Mouse (Mus musculus) left cerebral cortex, postnatal 14 days (tissue): ENCODE results near the gene Cdkal1. TPM values are rescaled to one million over a fixed set of nuclear protein-coding genes. Genes with fewer than 3 reads are reported as not detected.

Experiments
- DNase-seq, 2 experiments: peaks; one replicate each; pipeline ENCODE4 v3.0.0; 2021 to 2022; ENCODE audit warnings: low spot score in 2 of 2, mixed read lengths in 1 of 2
- intact Hi-C: fragments of 180-260 bp; cut with DNase I; formaldehyde crosslinking; loops from one replicate; pipeline ENCODE4 v1.15.1; 2025
- total RNA-seq, 2 experiments: library from RNA; stranded (reverse); gene quantifications; 2 replicates each; pipeline ENCODE4 v1.2.3; 2021

Cdkal1 gene
- total RNA-seq, 2 experiments from 2014 or later, result 16.5 to 19.7 TPM

GRCm38 (mm10) chr13:29559188-29559587, 296.3 kb downstream of the Cdkal1 start:
- intact Hi-C loops, result no loop called here
- no peak for DNase-seq

GRCm38 (mm10) chr13:29555160-29555785, 300.2 kb downstream of the Cdkal1 start:
- no peak for DNase-seq
- intact Hi-C loops, result no loop called here

- intact Hi-C loops, result no loop called here
- no peak for DNase-seq
These were observed 301.7 kb downstream of the Cdkal1 start for GRCm38 (mm10) chr13:29553792-29554191.

- intact Hi-C loops, result no loop called here
- no peak for DNase-seq
These were observed 303.1 kb downstream of the Cdkal1 start for GRCm38 (mm10) chr13:29552322-29552870.

- intact Hi-C loops, result no loop called here
- DNase-seq, result peak in 1 of 2 experiments; percentile 14
These were observed 304.6 kb downstream of the Cdkal1 start for GRCm38 (mm10) chr13:29550886-29551285.

GRCm38 (mm10) chr13:29550203-29550602, 305.3 kb downstream of the Cdkal1 start:
- intact Hi-C loops, result no loop called here
- DNase-seq, result peak in 1 of 2 experiments; percentile 52

- intact Hi-C loops, result no loop called here
- no peak for DNase-seq
These were observed 305.7 kb downstream of the Cdkal1 start for GRCm38 (mm10) chr13:29549761-29550160.

GRCm38 (mm10) chr13:29537906-29538305, 317.6 kb downstream of the Cdkal1 start:
- intact Hi-C loops, result no loop called here
- DNase-seq, result no peak

GRCm38 (mm10) chr13:29533586-29533985, 321.9 kb downstream of the Cdkal1 start:
- intact Hi-C loops, result no loop called here
- no peak for DNase-seq

GRCm38 (mm10) chr13:29528344-29528743, 327.1 kb downstream of the Cdkal1 start:
- intact Hi-C loops, result no loop called here
- no peak for DNase-seq

- intact Hi-C loops, result no loop called here
- DNase-seq, result no peak
These were observed 334.2 kb downstream of the Cdkal1 start for GRCm38 (mm10) chr13:29521321-29521720.

- intact Hi-C loops, result no loop called here
- no peak for DNase-seq
These were observed 341.4 kb downstream of the Cdkal1 start for GRCm38 (mm10) chr13:29514071-29514470.

GRCm38 (mm10) chr13:29504861-29505568, 350.5 kb downstream of the Cdkal1 start:
- intact Hi-C loops, result no loop called here
- DNase-seq, result no peak

- intact Hi-C loops, result no loop called here
- DNase-seq, result peak; percentile 18 to 37
These were observed 352.1 kb downstream of the Cdkal1 start for GRCm38 (mm10) chr13:29503147-29504044.

GRCm38 (mm10) chr13:29502481-29503146, 352.9 kb downstream of the Cdkal1 start:
- intact Hi-C loops, result no loop called here
- no peak for DNase-seq

GRCm38 (mm10) chr13:29501173-29501572, 354.3 kb downstream of the Cdkal1 start:
- DNase-seq, result no peak
- intact Hi-C loops, result no loop called here

- intact Hi-C loops, result no loop called here
- no peak for DNase-seq
These were observed 355.7 kb downstream of the Cdkal1 start for GRCm38 (mm10) chr13:29499750-29500149.

- intact Hi-C loops, result no loop called here
- DNase-seq, result no peak
These were observed 358.2 kb downstream of the Cdkal1 start for GRCm38 (mm10) chr13:29497286-29497685.

- intact Hi-C loops, result no loop called here
- DNase-seq, result no peak
These were observed 365.1 kb downstream of the Cdkal1 start for GRCm38 (mm10) chr13:29490341-29490740.
